Mouse (Mus musculus) heart, embryonic 10.5 days (tissue): ENCODE measurements around the gene C1ql4. TPM values are rescaled to one million over a fixed set of nuclear protein-coding genes. Genes with fewer than 3 reads are reported as not detected.

ENCODE experiments used
- microRNA-seq: library from miRNA; unstranded; fragments of <30 nt; microRNA quantifications from one replicate; pipeline ENCODE4, GENCODE M21; 2017
- polyA plus RNA-seq: library from polyadenylated mRNA; unstranded; fragments of >200 nt; fragmentation: Nextera tagmentation; extraction: Ambion mirVana; gene quantifications from 2 replicates; pipeline ENCODE4 v1.2.1, GENCODE M21; 2016

Gene C1ql4
- polyA plus RNA-seq, 1 experiment from 2014 or later, result 0.20 TPM

Small RNAs within 50 kb of the gene (microRNA-seq; reads per million reads assigned to microRNA genes)
- 0.76 reads per million for gene Mir6960

Other genes starting within 250 kb of the C1ql4 start
- gene Kmt2d, start 216.6 kb downstream of the C1ql4 start, polyA plus RNA-seq, result 10.1 and 12.0 TPM in 2 replicates
- 6.5 and 11.8 TPM in 2 replicates for gene Rhebl1, start 193.3 kb downstream of the C1ql4 start, polyA plus RNA-seq
- gene Dhh, start 189.3 kb downstream of the C1ql4 start, polyA plus RNA-seq, result 2.9 and 3.0 TPM in 2 replicates
- gene Lmbr1l, start 169.6 kb downstream of the C1ql4 start, polyA plus RNA-seq, result 14.9 and 20.2 TPM in 2 replicates
- gene Tuba1b, start 153.3 kb downstream of the C1ql4 start, polyA plus RNA-seq, result 1,935 and 2,007 TPM in 2 replicates
- not detected in 2 replicates for gene Gm49450, start 134.3 kb downstream of the C1ql4 start, polyA plus RNA-seq
- gene Tuba1a, start 134.1 kb downstream of the C1ql4 start, polyA plus RNA-seq, result 1,319 and 1,394 TPM in 2 replicates
- gene Tuba1c, start 57.9 kb downstream of the C1ql4 start, polyA plus RNA-seq, result 172 and 183 TPM in 2 replicates
- 0.36 and 1.1 TPM in 2 replicates for gene Prph, start 32.6 kb downstream of the C1ql4 start, polyA plus RNA-seq
- 35.7 TPM in 2 replicates for gene Troap, start 13.2 kb downstream of the C1ql4 start, polyA plus RNA-seq
- gene Dnajc22, start 5.4 kb upstream of the C1ql4 start, polyA plus RNA-seq, result 2.7 and 7.5 TPM in 2 replicates
- 42.1 and 58.5 TPM in 2 replicates for gene Spats2, start 38.1 kb upstream of the C1ql4 start, polyA plus RNA-seq
- gene Kcnh3, start 137.0 kb upstream of the C1ql4 start, polyA plus RNA-seq, result 0.27 and 0.28 TPM in 2 replicates
- 174 and 196 TPM in 2 replicates for gene Mcrs1, start 164.1 kb upstream of the C1ql4 start, polyA plus RNA-seq
- gene Prpf40b, start 207.3 kb upstream of the C1ql4 start, polyA plus RNA-seq, result 40.0 and 54.7 TPM in 2 replicates
- 0.19 and 0.37 TPM in 2 replicates for gene Fam186b, start 208.1 kb upstream of the C1ql4 start, polyA plus RNA-seq